Comparison of ENCODE assay signal across 1 mouse cellular context in genomic region chr5:115711636-115712419, GRCm38 (mm10).
TF ChIP-seq lines count a peak whose summit lies in the region.

No protein-coding gene starts in this region.

TF ChIP-seq in MEL, 35 proteins besides CTCF, POLR2A, EP300 and RAD21 (continued from another document):
- TF ChIP-seq UBTF (IDR thresholded peaks at IDR 0.05; ENCODE audit: borderline replicate concordance, insufficient read depth, low read depth, low read length), result no peak
- no peak for TF ChIP-seq TAL1 (IDR thresholded peaks at IDR 0.05; ENCODE audit: low read length)
- TF ChIP-seq ETS1 (IDR thresholded peaks at IDR 0.05; ENCODE audit: low read depth, low read length), result no peak
